Mouse (Mus musculus) thymus, adult 2 months (tissue): Measurements from ENCODE around the gene Fam196a.

Source experiments
- CTCF ChIP-seq: fragments of 200-500 bp; IDR thresholded peaks from 2 replicates; pipeline ENCODE4 v1.5.1; 2012; ENCODE audit warnings: mild to moderate bottlenecking, control low read depth, low read length, moderate library complexity, borderline replicate concordance; ENCODE audit not compliant: control insufficient read depth, poor library complexity, insufficient read depth; ENCODE audit errors: extremely low read depth
- POLR2A ChIP-seq: fragments of 200-500 bp; IDR thresholded peaks from 2 replicates; pipeline ENCODE4 v1.6.1; 2012; ENCODE audit warnings: mild to moderate bottlenecking, low read length, control low read depth, moderate library complexity; ENCODE audit not compliant: control insufficient read depth, poor library complexity, insufficient read depth; ENCODE audit errors: extremely low read depth

GRCm38 (mm10) chr7:134959086-134959485 is 20.9 kb upstream of the Fam196a start:
- no peak for TF ChIP-seq CTCF
- TF ChIP-seq POLR2A, result no peak
